Mouse (Mus musculus): ENCODE measurements around the gene Prm3. TPM values are rescaled to one million over a fixed set of nuclear protein-coding genes. Genes with fewer than 3 reads are reported as not detected.

Prm3 gene
- polyA plus RNA-seq, 1 experiment, result not detected

GRCm38 (mm10) chr16:10771769-10772510 is 18.8 kb downstream of the Prm3 start:
- Histone ChIP-seq H3K4me1 (ENCODE audit: control insufficient read depth, insufficient read depth, low read length) (no peaks in the 10 kb centered on the region), H3K9ac (ENCODE audit: low read depth, poor library complexity, severe bottlenecking) (no peak overlapping the region), H3K9me3 (replicated peaks; ENCODE audit: control insufficient read depth, insufficient read depth, low read length, poor library complexity, severe bottlenecking) (no peaks in the 10 kb centered on the region), H3K27ac (ENCODE audit: insufficient read depth, low read length) (no peak overlapping the region), H3K4me3 (ENCODE audit: low read depth, low read length) (no peak overlapping the region), H3K36me3 (ENCODE audit: control insufficient read depth, insufficient read depth, low read length, poor library complexity, severe bottlenecking) (no peaks in the 10 kb centered on the region), H3K27me3 (ENCODE audit: control insufficient read depth, insufficient read depth, low read length, poor library complexity, severe bottlenecking) (no peaks in the 10 kb centered on the region)
- no peak for TF ChIP-seq POLR2A (IDR thresholded peaks at IDR 0.05; ENCODE audit: insufficient read depth, low read length)
- TF ChIP-seq EP300 (IDR thresholded peaks at IDR 0.05; ENCODE audit: insufficient read depth, low read depth, low read length), result no peak
- no peak for TF ChIP-seq CTCF (IDR thresholded peaks at IDR 0.05; ENCODE audit: low read depth, low read length)

GRCm38 (mm10) chr16:10770531-10771325 is 20.0 kb downstream of the Prm3 start:
- Histone ChIP-seq H3K4me3 (ENCODE audit: low read depth, low read length) (no peak overlapping the region), H3K27me3 (ENCODE audit: control insufficient read depth, insufficient read depth, low read length, poor library complexity, severe bottlenecking) (no peaks in the 10 kb centered on the region), H3K27ac (ENCODE audit: insufficient read depth, low read length) (no peak overlapping the region), H3K9me3 (replicated peaks; ENCODE audit: control insufficient read depth, insufficient read depth, low read length, poor library complexity, severe bottlenecking) (no peaks in the 10 kb centered on the region), H3K4me1 (ENCODE audit: control insufficient read depth, insufficient read depth, low read length) (no peaks in the 10 kb centered on the region), H3K36me3 (ENCODE audit: control insufficient read depth, insufficient read depth, low read length, poor library complexity, severe bottlenecking) (no peaks in the 10 kb centered on the region), H3K9ac (ENCODE audit: low read depth, poor library complexity, severe bottlenecking) (no peak overlapping the region)
- TF ChIP-seq POLR2A (IDR thresholded peaks at IDR 0.05; ENCODE audit: insufficient read depth, low read length) (no peak), CTCF (IDR thresholded peaks at IDR 0.05; ENCODE audit: low read depth, low read length) (no peak), EP300 (IDR thresholded peaks at IDR 0.05; ENCODE audit: insufficient read depth, low read depth, low read length) (no peak)

DNA sequence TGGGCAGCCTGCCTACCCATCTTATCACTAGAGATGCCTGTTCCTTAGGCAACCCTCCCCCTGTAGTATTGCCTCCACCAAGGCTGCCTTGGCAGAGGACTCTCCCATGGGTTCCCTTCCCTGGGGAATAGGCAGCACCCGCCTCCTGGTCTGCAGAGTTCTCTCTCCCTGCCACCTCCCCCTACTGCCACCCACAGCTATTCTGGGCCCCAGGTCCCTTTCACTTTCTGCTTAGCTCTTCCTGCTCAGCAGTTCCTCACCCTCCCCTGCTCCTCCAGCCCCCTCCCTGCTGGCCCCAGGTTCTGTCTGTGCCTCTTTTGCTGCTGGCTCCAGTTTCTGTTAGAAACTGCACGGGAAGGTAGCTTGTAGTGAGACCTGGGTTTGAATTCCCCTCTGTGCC is 21.1 kb downstream of the Prm3 start:
- H3K36me3 ChIP-seq (ENCODE audit: control insufficient read depth, insufficient read depth, low read length, poor library complexity, severe bottlenecking), result no peaks in the 10 kb centered on the region
- H3K27me3 ChIP-seq (ENCODE audit: control insufficient read depth, insufficient read depth, low read length, poor library complexity, severe bottlenecking), result no peaks in the 10 kb centered on the region
- H3K4me1 ChIP-seq (ENCODE audit: control insufficient read depth, insufficient read depth, low read length), result no peaks in the 10 kb centered on the region
- no peaks in the 10 kb centered on the region for H3K9me3 ChIP-seq (replicated peaks; ENCODE audit: control insufficient read depth, insufficient read depth, low read length, poor library complexity, severe bottlenecking)
- no peak overlapping the region for H3K4me3 ChIP-seq (ENCODE audit: low read depth, low read length)
- H3K27ac ChIP-seq (ENCODE audit: insufficient read depth, low read length), result no peak overlapping the region
- TF ChIP-seq EP300 (IDR thresholded peaks at IDR 0.05; ENCODE audit: insufficient read depth, low read depth, low read length) (no peak), POLR2A (IDR thresholded peaks at IDR 0.05; ENCODE audit: insufficient read depth, low read length) (no peak)
- H3K9ac ChIP-seq (ENCODE audit: low read depth, poor library complexity, severe bottlenecking), result no peak overlapping the region

DNA sequence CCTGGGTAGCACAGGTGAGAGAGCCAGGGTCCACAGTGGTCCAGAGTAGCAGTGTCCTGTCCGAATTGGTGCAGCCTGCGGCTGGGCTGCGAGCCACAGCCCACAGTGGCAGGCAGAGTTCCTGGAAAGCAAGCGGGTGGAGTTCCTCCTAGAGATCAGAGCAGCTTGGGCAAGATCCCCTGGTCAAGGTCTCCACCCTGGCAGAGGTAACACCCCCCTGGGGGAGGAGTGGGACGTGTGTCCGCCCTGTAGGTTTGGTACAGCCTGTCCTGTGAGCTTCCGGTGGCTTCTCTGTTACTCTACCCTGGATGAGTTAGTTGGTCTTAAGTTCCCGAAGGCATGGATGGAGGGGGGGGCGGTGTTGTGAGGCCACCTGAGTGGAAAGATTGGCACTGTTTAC is 21.9 kb downstream of the Prm3 start:
- no peaks in the 10 kb centered on the region for H3K9me3 ChIP-seq (replicated peaks; ENCODE audit: control insufficient read depth, insufficient read depth, low read length, poor library complexity, severe bottlenecking)
- H3K4me3 ChIP-seq (ENCODE audit: low read depth, low read length), result no peak overlapping the region
- H3K4me1 ChIP-seq (ENCODE audit: control insufficient read depth, insufficient read depth, low read length), result no peaks in the 10 kb centered on the region
- no peaks in the 10 kb centered on the region for H3K36me3 ChIP-seq (ENCODE audit: control insufficient read depth, insufficient read depth, low read length, poor library complexity, severe bottlenecking)
- H3K27me3 ChIP-seq (ENCODE audit: control insufficient read depth, insufficient read depth, low read length, poor library complexity, severe bottlenecking), result no peaks in the 10 kb centered on the region
- TF ChIP-seq POLR2A (IDR thresholded peaks at IDR 0.05; ENCODE audit: insufficient read depth, low read length) (no peak), EP300 (IDR thresholded peaks at IDR 0.05; ENCODE audit: insufficient read depth, low read depth, low read length) (no peak), CTCF (IDR thresholded peaks at IDR 0.05; ENCODE audit: low read depth, low read length) (no peak)
- no peak overlapping the region for H3K9ac ChIP-seq (ENCODE audit: low read depth, poor library complexity, severe bottlenecking)
- no peak overlapping the region for H3K27ac ChIP-seq (ENCODE audit: insufficient read depth, low read length)

GRCm38 (mm10) chr16:10767158-10767557 is 23.6 kb downstream of the Prm3 start:
- H3K27me3 ChIP-seq (ENCODE audit: control insufficient read depth, insufficient read depth, low read length, poor library complexity, severe bottlenecking), result no peaks in the 10 kb centered on the region
- no peaks in the 10 kb centered on the region for H3K9me3 ChIP-seq (replicated peaks; ENCODE audit: control insufficient read depth, insufficient read depth, low read length, poor library complexity, severe bottlenecking)
- H3K4me1 ChIP-seq (ENCODE audit: control insufficient read depth, insufficient read depth, low read length), result no peaks in the 10 kb centered on the region
- TF ChIP-seq EP300 (IDR thresholded peaks at IDR 0.05; ENCODE audit: insufficient read depth, low read depth, low read length), result no peak
- no peak for TF ChIP-seq CTCF (IDR thresholded peaks at IDR 0.05; ENCODE audit: low read depth, low read length)
- no peak for TF ChIP-seq POLR2A (IDR thresholded peaks at IDR 0.05; ENCODE audit: insufficient read depth, low read length)
- H3K36me3 ChIP-seq (ENCODE audit: control insufficient read depth, insufficient read depth, low read length, poor library complexity, severe bottlenecking), result no peaks in the 10 kb centered on the region
- no peak overlapping the region for H3K27ac ChIP-seq (ENCODE audit: insufficient read depth, low read length)
- H3K4me3 ChIP-seq (ENCODE audit: low read depth, low read length), result no peak overlapping the region
- no peak overlapping the region for H3K9ac ChIP-seq (ENCODE audit: low read depth, poor library complexity, severe bottlenecking)

DNA sequence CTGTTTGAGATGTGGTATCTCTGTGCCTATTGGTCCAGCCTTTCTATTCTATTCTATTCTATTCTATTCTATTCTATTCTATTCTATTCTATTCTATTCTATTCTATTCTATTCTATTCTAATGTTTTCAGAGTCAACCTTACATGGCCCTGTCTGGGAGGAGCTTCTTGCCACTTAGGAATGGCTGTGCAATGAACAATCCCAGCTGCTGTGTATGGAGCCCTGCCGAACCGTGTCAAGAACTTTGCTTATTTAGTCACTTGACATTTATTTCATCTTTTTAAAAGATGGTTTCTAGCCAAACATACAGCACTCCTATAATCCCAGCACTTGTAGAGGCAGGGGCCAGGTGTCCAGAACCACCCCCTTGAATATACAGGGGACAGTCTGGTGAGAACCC is 26.4 kb downstream of the Prm3 start:
- H3K27ac ChIP-seq (ENCODE audit: insufficient read depth, low read length), result no peak overlapping the region
- H3K36me3 ChIP-seq (ENCODE audit: control insufficient read depth, insufficient read depth, low read length, poor library complexity, severe bottlenecking), result no peaks in the 10 kb centered on the region
- H3K4me1 ChIP-seq (ENCODE audit: control insufficient read depth, insufficient read depth, low read length), result no peaks in the 10 kb centered on the region
- H3K9me3 ChIP-seq (replicated peaks; ENCODE audit: control insufficient read depth, insufficient read depth, low read length, poor library complexity, severe bottlenecking), result no peaks in the 10 kb centered on the region
- H3K4me3 ChIP-seq (ENCODE audit: low read depth, low read length), result no peak overlapping the region
- H3K9ac ChIP-seq (ENCODE audit: low read depth, poor library complexity, severe bottlenecking), result no peak overlapping the region
- no peak for TF ChIP-seq CTCF (IDR thresholded peaks at IDR 0.05; ENCODE audit: low read depth, low read length)
- no peak for TF ChIP-seq POLR2A (IDR thresholded peaks at IDR 0.05; ENCODE audit: insufficient read depth, low read length)
- TF ChIP-seq EP300 (IDR thresholded peaks at IDR 0.05; ENCODE audit: insufficient read depth, low read depth, low read length), result no peak
- H3K27me3 ChIP-seq (ENCODE audit: control insufficient read depth, insufficient read depth, low read length, poor library complexity, severe bottlenecking), result no peaks in the 10 kb centered on the region
